Mouse (Mus musculus) CH12.LX (cell line): ENCODE data around the gene Lzts2. TPM values are rescaled to one million over a fixed set of nuclear protein-coding genes. Genes with fewer than 3 reads are reported as not detected.

Source experiments
- DNase-seq: peaks from one replicate; pipeline ENCODE4 v3.0.0-alpha.2; 2013; ENCODE audit errors: extremely low read depth
- H3K27ac ChIP-seq: 2 replicates; pipeline ENCODE4 v1.5.1; 2012; ENCODE audit warnings: low read depth, mild to moderate bottlenecking, control low read depth, moderate library complexity; ENCODE audit not compliant: insufficient read depth
- H3K27me3 ChIP-seq: replicated peaks from 2 replicates; pipeline ENCODE3; 2012; ENCODE audit warnings: inconsistent platforms
- H3K36me3 ChIP-seq, 2 experiments: replicated peaks in 1 of 2; 2 replicates each; pipeline versions ENCODE3 to v1.6.1; 2012; ENCODE audit warnings: inconsistent platforms in 1 of 2, low read length in 1 of 2, mild to moderate bottlenecking in 1 of 2, mixed read lengths in 1 of 2, moderate library complexity in 1 of 2; ENCODE audit not compliant: control insufficient read depth in 1 of 2, insufficient read depth in 1 of 2
- H3K4me1 ChIP-seq, 2 experiments: 2 replicates each; pipeline ENCODE4 v1.6.1; 2012; ENCODE audit warnings: inconsistent platforms in 1 of 2, moderate library complexity in 1 of 2; ENCODE audit not compliant: insufficient read depth in 2 of 2, control insufficient read depth in 1 of 2
- H3K4me2 ChIP-seq: 2 replicates; pipeline ENCODE4 v1.6.1; 2012; ENCODE audit warnings: low read depth, mild to moderate bottlenecking, control low read depth; ENCODE audit not compliant: poor library complexity, insufficient read depth, severe bottlenecking
- H3K4me3 ChIP-seq, 3 experiments: fragments of 150-350 bp in 1 of 3; sonication (generic) in 1 of 3; replicated peaks in 1 of 3; 2 replicates each; pipeline versions ENCODE3 to v1.5.1; 2011 to 2012; ENCODE audit warnings: low read depth in 2 of 3, low read length in 2 of 3, mild to moderate bottlenecking in 2 of 3, moderate library complexity in 2 of 3, control low read depth in 1 of 3, improper control_type of control experiment in 1 of 3, inconsistent platforms in 1 of 3, mixed read lengths in 1 of 3; ENCODE audit not compliant: poor library complexity in 1 of 3
- H3K79me2 ChIP-seq: replicated peaks from 2 replicates; pipeline ENCODE4 v1.6.1; 2012; ENCODE audit warnings: mild to moderate bottlenecking, moderate library complexity; ENCODE audit not compliant: control insufficient read depth, poor library complexity, insufficient read depth, severe bottlenecking; ENCODE audit errors: extremely low read depth
- H3K9ac ChIP-seq: 2 replicates; pipeline ENCODE4 v1.6.1; 2012; ENCODE audit warnings: low read depth, mild to moderate bottlenecking, control low read depth, moderate library complexity; ENCODE audit not compliant: insufficient read depth
- H3K9me3 ChIP-seq: replicated peaks from 2 replicates; pipeline ENCODE3; 2012; ENCODE audit warnings: low read length, inconsistent platforms, mixed read lengths
- CHD1 ChIP-seq: IDR thresholded peaks from 2 replicates; pipeline ENCODE4 v1.6.1; 2012; ENCODE audit warnings: low read depth, low read length, improper control_type of control experiment, inconsistent platforms
- CHD2 ChIP-seq: IDR thresholded peaks from 2 replicates; pipeline ENCODE4 v1.6.1; 2011; ENCODE audit warnings: low read length, improper control_type of control experiment
- CTCF ChIP-seq, 2 experiments: IDR thresholded peaks in 1 of 2; conservative IDR thresholded peaks in 1 of 2; 2 replicates each; pipeline ENCODE4 v1.5.1; 2011 to 2012; ENCODE audit warnings: low read depth in 2 of 2, low read length in 2 of 2, improper control_type of control experiment in 1 of 2, inconsistent platforms in 1 of 2, mild to moderate bottlenecking in 1 of 2, moderate library complexity in 1 of 2
- E2F4 ChIP-seq: IDR thresholded peaks from 2 replicates; pipeline ENCODE4 v1.6.1; 2011; ENCODE audit warnings: low read depth, low read length, improper control_type of control experiment; ENCODE audit not compliant: insufficient replicate concordance
- ELF1 ChIP-seq: IDR thresholded peaks from 2 replicates; pipeline ENCODE4 v1.6.1; 2014; ENCODE audit warnings: low read depth, mild to moderate bottlenecking, inconsistent platforms, low read length, improper control_type of control experiment
- EP300 ChIP-seq: IDR thresholded peaks from 2 replicates; pipeline ENCODE4 v1.6.1; 2011; ENCODE audit warnings: low read length, improper control_type of control experiment
- ETS1 ChIP-seq: conservative IDR thresholded peaks from 2 replicates; pipeline ENCODE4 v1.6.1; 2012; ENCODE audit warnings: low read depth, mild to moderate bottlenecking, inconsistent platforms, low read length, improper control_type of control experiment, moderate library complexity
- HCFC1 ChIP-seq: IDR thresholded peaks from 2 replicates; pipeline ENCODE4 v1.6.1; 2012; ENCODE audit warnings: low read depth, mild to moderate bottlenecking, inconsistent platforms, low read length, improper control_type of control experiment
- IRF4 ChIP-seq: IDR thresholded peaks from 2 replicates; pipeline ENCODE4 v1.6.1; 2014; ENCODE audit warnings: low read depth, mild to moderate bottlenecking, inconsistent platforms, low read length, improper control_type of control experiment
- JUND ChIP-seq: conservative IDR thresholded peaks from 2 replicates; pipeline ENCODE4 v1.6.1; 2011; ENCODE audit warnings: low read depth, low read length, improper control_type of control experiment
- KAT2A ChIP-seq: IDR thresholded peaks from 2 replicates; pipeline ENCODE4 v1.6.1; 2012; ENCODE audit warnings: low read length, improper control_type of control experiment, inconsistent platforms; ENCODE audit not compliant: insufficient replicate concordance
- MAZ ChIP-seq: IDR thresholded peaks from 2 replicates; pipeline ENCODE4 v1.6.1; 2012; ENCODE audit warnings: low read depth, mild to moderate bottlenecking, inconsistent platforms, low read length, improper control_type of control experiment, moderate library complexity
- MEF2A ChIP-seq: IDR thresholded peaks from 2 replicates; pipeline ENCODE4 v1.6.1; 2014; ENCODE audit warnings: low read depth, mild to moderate bottlenecking, inconsistent platforms, low read length, improper control_type of control experiment, borderline replicate concordance
- NELFE ChIP-seq: IDR thresholded peaks from 2 replicates; pipeline ENCODE4 v1.6.1; 2011; ENCODE audit warnings: low read depth, low read length, improper control_type of control experiment
- NRF1 ChIP-seq: IDR thresholded peaks from 2 replicates; pipeline ENCODE4 v1.6.1; 2014; ENCODE audit warnings: low read depth, mild to moderate bottlenecking, inconsistent platforms, low read length, improper control_type of control experiment, moderate library complexity
- POLR2A ChIP-seq: IDR thresholded peaks from 2 replicates; pipeline ENCODE4 v1.6.1; 2011; ENCODE audit warnings: low read depth, mild to moderate bottlenecking, improper control_type of control experiment, low read length
- POLR2AphosphoS2 ChIP-seq: IDR thresholded peaks from 2 replicates; pipeline ENCODE4 v1.6.1; 2011; ENCODE audit warnings: low read depth, low read length, improper control_type of control experiment
- RAD21 ChIP-seq: IDR thresholded peaks from 2 replicates; pipeline ENCODE4 v1.6.1; 2011; ENCODE audit warnings: low read depth, mild to moderate bottlenecking, low read length, improper control_type of control experiment, moderate library complexity
- RCOR1 ChIP-seq: conservative IDR thresholded peaks from 2 replicates; pipeline ENCODE4 v1.6.1; 2012; ENCODE audit warnings: low read depth, mild to moderate bottlenecking, inconsistent platforms, low read length, improper control_type of control experiment
- SIN3A ChIP-seq: IDR thresholded peaks from 2 replicates; pipeline ENCODE4 v1.6.1; 2012; ENCODE audit warnings: low read length, improper control_type of control experiment, inconsistent platforms
- SMC3 ChIP-seq: IDR thresholded peaks from 2 replicates; pipeline ENCODE4 v1.6.1; 2011; ENCODE audit warnings: low read depth, low read length, improper control_type of control experiment
- TBP ChIP-seq: conservative IDR thresholded peaks from 2 replicates; pipeline ENCODE4 v1.6.1; 2011; ENCODE audit warnings: low read depth, low read length, improper control_type of control experiment
- TCF12 ChIP-seq: IDR thresholded peaks from 2 replicates; pipeline ENCODE4 v1.6.1; 2014; ENCODE audit warnings: low read depth, mild to moderate bottlenecking, inconsistent platforms, low read length, improper control_type of control experiment
- UBTF ChIP-seq: IDR thresholded peaks from 2 replicates; pipeline ENCODE4 v1.6.1; 2012; ENCODE audit warnings: low read depth, mild to moderate bottlenecking, inconsistent platforms, low read length, improper control_type of control experiment, moderate library complexity
- USF1 ChIP-seq: IDR thresholded peaks from 2 replicates; pipeline ENCODE4 v1.6.1; 2014; ENCODE audit warnings: low read depth, mild to moderate bottlenecking, inconsistent platforms, low read length, improper control_type of control experiment
- USF2 ChIP-seq: conservative IDR thresholded peaks from 2 replicates; pipeline ENCODE4 v1.6.1; 2011; ENCODE audit warnings: low read depth, low read length, improper control_type of control experiment
- dilution Hi-C: fragments of 300-500 bp; cut with MboI; formaldehyde crosslinking; loops from 2 replicates; pipeline ENCODE4 v1.14.3; 2020; ENCODE audit warnings: low sequenced_read_pairs; ENCODE audit not compliant: extremely low pct_unique_long_range_greater_than_20kb, extremely low pct_ligation_motif_present
- in situ Hi-C: fragments of 300-500 bp; cut with MboI; formaldehyde crosslinking; loops from 3 replicates; pipeline ENCODE4 v1.14.3; 2019; ENCODE audit warnings: low sequenced_read_pairs, low pct_ligation_motif_present, low pct_unique_long_range_greater_than_20kb, mixed read lengths
- polyA plus RNA-seq: library from polyadenylated mRNA; unstranded; fragments of >175 nt; gene quantifications from 2 replicates; pipeline ENCODE4 v1.2.1, GENCODE M21; 2012; ENCODE audit warnings: low read depth; ENCODE audit not compliant: insufficient read length
- total RNA-seq, 2 experiments: library from RNA; depleted of rRNA; stranded (reverse); fragments of 300-350 nt in 1 of 2; fragments of >200 nt in 1 of 2; gene quantifications; 2 replicates each; pipeline ENCODE4 v1.2.3; 2012 to 2014

Lzts2 gene
- total and polyA plus RNA-seq, 3 experiments = 0.68 to 22.1 (median 2.2) TPM

DNA sequence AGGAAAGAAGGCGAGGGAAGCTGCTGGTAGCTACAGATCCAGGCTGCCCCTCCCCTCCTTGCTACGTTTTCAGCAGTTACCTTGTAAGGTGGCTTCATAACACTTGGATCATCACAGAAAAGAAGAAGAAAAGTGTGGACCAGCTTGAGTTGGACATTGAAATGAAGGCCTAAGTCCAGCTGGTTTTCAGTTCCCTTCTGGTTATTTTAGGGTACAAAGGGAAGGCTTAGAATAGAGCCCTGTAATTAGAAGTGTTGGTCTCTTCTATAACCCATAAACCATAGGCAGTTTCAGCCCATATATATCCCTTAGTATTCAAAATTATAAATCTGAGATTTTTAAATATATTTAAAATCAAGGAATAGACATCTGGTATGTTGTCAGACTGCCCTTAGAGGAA, 33.4 kb upstream of the Lzts2 start:
- H3K36me3 ChIP-seq = peaks cover 31 to 60% of the 10 kb centered on the region in 2 experiments
- no peaks in the 10 kb centered on the region for H3K9me3 ChIP-seq
- no peak for DNase-seq
- no peaks in the 10 kb centered on the region for H3K27me3 ChIP-seq
- peak overlapping the region; percentile 5; the same call in 1 of the 2 replicates for H3K4me2 ChIP-seq
- in situ Hi-C loops (no loop called here), dilution Hi-C loops (no loop called here)
- H3K4me3 ChIP-seq = peak overlapping the region in 1 of 3 experiments; percentile 8
- H3K4me1 ChIP-seq = peaks cover 11 to 71% of the 10 kb centered on the region in 2 experiments
- no peaks in the 10 kb centered on the region for H3K79me2 ChIP-seq
- TF ChIP-seq ELF1 (no peak), UBTF (no peak), EP300 (peak; percentile 60), TCF12 (no peak), POLR2A (no peak), NRF1 (no peak), SMC3 (no peak), USF2 (no peak), CHD2 (no peak), RAD21 (no peak), USF1 (no peak), E2F4 (no peak), TBP (no peak), ETS1 (no peak; the same call in 1 of the 2 replicates), IRF4 (peak; percentile 59; the same call in 1 of the 2 replicates), POLR2AphosphoS2 (no peak), JUND (no peak), CTCF (conservative IDR thresholded peaks at IDR 0.05 in 1 of 2, IDR thresholded peaks at IDR 0.05 in 1 of 2; ENCODE audit: low read depth in 2 of 2, low read length in 2 of 2) (no peak), NELFE (no peak), CHD1 (no peak), SIN3A (no peak), HCFC1 (no peak), MAZ (no peak), RCOR1 (no peak), MEF2A (peak; percentile 89), KAT2A (no peak)
- peak overlapping the region; percentile 62 for H3K27ac ChIP-seq
- H3K9ac ChIP-seq = no peak overlapping the region
